Mouse (Mus musculus) neural tube, embryonic 11.5 days (tissue): ENCODE results near the gene Cdt1. TPM values are rescaled to one million over a fixed set of nuclear protein-coding genes. Genes with fewer than 3 reads are reported as not detected.
"Not testable (repeated sequence)": the region's sequence is repeated elsewhere in the genome, so short reads cannot be mapped to it uniquely, and the experiment has no call there.

Source experiments
- ATAC-seq: fragments of 200-750 bp; cut with Nextera tagmentation; 2 replicates; pipeline ENCODE4 v1.8.0; 2017; ENCODE audit warnings: moderate number of reproducible peaks, mild to moderate bottlenecking, moderate TSS enrichment, moderate library complexity; ENCODE audit not compliant: insufficient read depth, low FRiP score, low TSS enrichment
- DNase-seq: peaks from one replicate; pipeline ENCODE4 v3.0.0-alpha.2; 2015; ENCODE audit warnings: low spot score
- H3K27ac ChIP-seq: fragments of 300-500 bp; sonication (generic); 2 replicates; pipeline ENCODE4 v1.5.1; 2014; ENCODE audit warnings: low read depth, mild to moderate bottlenecking, low read length
- H3K27me3 ChIP-seq: fragments of 300-500 bp; sonication (generic); 2 replicates; pipeline ENCODE4 v1.6.1; 2014; ENCODE audit warnings: mild to moderate bottlenecking, low read length, mixed read lengths; ENCODE audit not compliant: control insufficient read depth, insufficient read depth
- H3K36me3 ChIP-seq: fragments of 300-500 bp; sonication (generic); 2 replicates; pipeline ENCODE4 v1.6.1; 2014; ENCODE audit warnings: mild to moderate bottlenecking, low read length, moderate library complexity, mixed read lengths; ENCODE audit not compliant: control insufficient read depth, insufficient read depth
- H3K4me1 ChIP-seq: fragments of 300-500 bp; sonication (generic); 2 replicates; pipeline ENCODE4 v1.6.1; 2014; ENCODE audit warnings: low read length, mixed read lengths; ENCODE audit not compliant: control insufficient read depth, insufficient read depth
- H3K4me2 ChIP-seq: fragments of 300-500 bp; sonication (generic); 2 replicates; pipeline ENCODE4 v1.6.1; 2014; ENCODE audit warnings: low read depth, mild to moderate bottlenecking, moderate library complexity
- H3K4me3 ChIP-seq: fragments of 300-500 bp; sonication (generic); 2 replicates; pipeline ENCODE4 v1.5.1; 2014; ENCODE audit warnings: low read depth, low read length
- H3K9ac ChIP-seq: fragments of 300-500 bp; sonication (generic); 2 replicates; pipeline ENCODE4 v1.6.1; 2014; ENCODE audit warnings: mild to moderate bottlenecking, low read length
- H3K9me3 ChIP-seq: fragments of 300-500 bp; sonication (generic); 2 replicates; pipeline ENCODE4 v1.6.1; 2016; ENCODE audit warnings: low read length; ENCODE audit not compliant: control insufficient read depth
- WGBS: fragments of 180-500 bp; shearing (Covaris S2); extraction: QIAGEN DNeasy Blood & Tissue Kit; methylation state at CpG from one replicate; pipeline ENCODE4 v1.1.7; 2014; 5-methylcytosine and 5-hydroxymethylcytosine counted together
- polyA plus RNA-seq: library from polyadenylated mRNA; unstranded; fragments of >200 nt; fragmentation: Nextera tagmentation; extraction: Ambion mirVana; gene quantifications from 2 replicates; pipeline ENCODE4 v1.2.1, GENCODE M21; 2014

The Cdt1 gene
- polyA plus RNA-seq, 1 experiment from 2014 or later = 37.1 TPM

- Histone ChIP-seq H3K36me3 (peaks cover 23% of the 10 kb centered on the region), H3K9ac (peak overlapping the region; percentile 85), H3K9me3 (no peaks in the 10 kb centered on the region), H3K4me1 (peaks cover 20% of the 10 kb centered on the region), H3K4me3 (peak overlapping the region; percentile 94), H3K27me3 (no peaks in the 10 kb centered on the region), H3K4me2 (peak overlapping the region; percentile 88), H3K27ac (no peak overlapping the region)
- 10% methylated on average over 10 of the region's 10 CpGs for WGBS
- DNase-seq (no peak), ATAC-seq (no peak)
Measured at GRCm38 (mm10) chr8:122568881-122569309, 1.1 kb downstream of the Cdt1 start.

- peaks cover 23% of the 10 kb centered on the region for H3K36me3 ChIP-seq
- DNase-seq = no peak
- no peaks in the 10 kb centered on the region for H3K27me3 ChIP-seq
- H3K4me1 ChIP-seq = peaks cover 20% of the 10 kb centered on the region
- no peak overlapping the region for H3K27ac ChIP-seq
- peak overlapping the region; percentile 88 for H3K4me2 ChIP-seq
- peak overlapping the region; percentile 85 for H3K9ac ChIP-seq
- ATAC-seq = no peak
- peak overlapping the region; percentile 94 for H3K4me3 ChIP-seq
- no peaks in the 10 kb centered on the region for H3K9me3 ChIP-seq
- WGBS = 69% methylated on average over 9 of the region's 9 CpGs
Measured at GRCm38 (mm10) chr8:122569329-122569728, 1.5 kb downstream of the Cdt1 start.

- H3K4me3 ChIP-seq = no peak overlapping the region
- H3K27ac ChIP-seq = no peak overlapping the region
- 98% methylated on average over 16 of the region's 16 CpGs for WGBS
- H3K36me3 ChIP-seq = peaks cover 23% of the 10 kb centered on the region
- DNase-seq (no peak), ATAC-seq (no peak)
- H3K9ac ChIP-seq = no peak overlapping the region
- H3K4me1 ChIP-seq = peaks cover 23% of the 10 kb centered on the region
- no peaks in the 10 kb centered on the region for H3K27me3 ChIP-seq
- no peak overlapping the region for H3K4me2 ChIP-seq
- no peaks in the 10 kb centered on the region for H3K9me3 ChIP-seq
Measured at GRCm38 (mm10) chr8:122569996-122570395, 2.2 kb downstream of the Cdt1 start.

GRCm38 (mm10) chr8:122571153-122571552 is 3.3 kb downstream of the Cdt1 start:
- no peak for ATAC-seq
- Histone ChIP-seq H3K27me3 (no peaks in the 10 kb centered on the region), H3K27ac (no peak overlapping the region), H3K4me2 (no peak overlapping the region), H3K4me3 (0 out of 2 replicates have a peak overlapping the region, but pooled peaks have one; percentile 6), H3K9me3 (no peaks in the 10 kb centered on the region), H3K4me1 (peaks cover 32% of the 10 kb centered on the region), H3K36me3 (peaks cover 23% of the 10 kb centered on the region), H3K9ac (no peak overlapping the region)
- 95% methylated on average over 11 of the region's 11 CpGs for WGBS
- no peak for DNase-seq

GRCm38 (mm10) chr8:122571750-122572267 is 4.0 kb downstream of the Cdt1 start:
- no peak overlapping the region for H3K4me2 ChIP-seq
- 93% methylated on average over 17 of the region's 17 CpGs for WGBS
- no peaks in the 10 kb centered on the region for H3K9me3 ChIP-seq
- H3K9ac ChIP-seq = no peak overlapping the region
- ATAC-seq (no peak), DNase-seq (no peak)
- H3K27ac ChIP-seq = no peak overlapping the region
- no peak overlapping the region for H3K4me3 ChIP-seq
- H3K4me1 ChIP-seq = peaks cover 30% of the 10 kb centered on the region
- peaks cover 23% of the 10 kb centered on the region for H3K36me3 ChIP-seq
- H3K27me3 ChIP-seq = no peaks in the 10 kb centered on the region

GRCm38 (mm10) chr8:122572751-122573150 is 4.9 kb downstream of the Cdt1 start:
- H3K4me2 ChIP-seq = no peak overlapping the region
- DNase-seq = no peak
- H3K9me3 ChIP-seq = no peaks in the 10 kb centered on the region
- peaks cover 28% of the 10 kb centered on the region for H3K4me1 ChIP-seq
- H3K27ac ChIP-seq = no peak overlapping the region
- WGBS = 95% methylated on average over 3 of the region's 3 CpGs
- peaks cover 23% of the 10 kb centered on the region for H3K36me3 ChIP-seq
- no peak overlapping the region for H3K4me3 ChIP-seq
- no peak for ATAC-seq
- no peak overlapping the region for H3K9ac ChIP-seq
- no peaks in the 10 kb centered on the region for H3K27me3 ChIP-seq

- H3K27me3 ChIP-seq, ATAC-seq, H3K4me3 ChIP-seq, H3K4me2 ChIP-seq, DNase-seq, H3K9me3 ChIP-seq, H3K9ac ChIP-seq: not testable (repeated sequence)
- H3K4me1 ChIP-seq = peaks cover 28% of the 10 kb centered on the region
- H3K36me3 ChIP-seq = peaks cover 23% of the 10 kb centered on the region
- 38% methylated on average over 4 of the region's 4 CpGs for WGBS
- 0 out of 2 replicates have a peak overlapping the region, but pooled peaks have one; percentile 20 for H3K27ac ChIP-seq
Measured at GRCm38 (mm10) chr8:122573176-122573575, 5.4 kb downstream of the Cdt1 start.

- no peak for DNase-seq
- peak overlapping the region; percentile 20; the same call in 1 of the 2 replicates for H3K27ac ChIP-seq
- 55% methylated on average over 9 of the region's 9 CpGs for WGBS
- peaks cover 28% of the 10 kb centered on the region for H3K4me1 ChIP-seq
- no peak overlapping the region for H3K4me2 ChIP-seq
- H3K9me3 ChIP-seq = no peaks in the 10 kb centered on the region
- H3K27me3 ChIP-seq = no peaks in the 10 kb centered on the region
- ATAC-seq = no peak
- H3K9ac ChIP-seq = no peak overlapping the region
- peaks cover 23% of the 10 kb centered on the region for H3K36me3 ChIP-seq
- H3K4me3 ChIP-seq = no peak overlapping the region
Measured at GRCm38 (mm10) chr8:122573577-122573976, 5.8 kb downstream of the Cdt1 start.

- H3K9ac ChIP-seq = no peak overlapping the region
- no peak overlapping the region for H3K4me3 ChIP-seq
- H3K9me3 ChIP-seq = no peaks in the 10 kb centered on the region
- ATAC-seq (no peak), DNase-seq (no peak)
- no peak overlapping the region for H3K4me2 ChIP-seq
- 39% methylated on average over 3 of the region's 3 CpGs for WGBS
- H3K27me3 ChIP-seq = no peaks in the 10 kb centered on the region
- H3K4me1 ChIP-seq = peaks cover 22% of the 10 kb centered on the region
- no peak overlapping the region for H3K27ac ChIP-seq
- H3K36me3 ChIP-seq = peaks cover 23% of the 10 kb centered on the region
Measured at GRCm38 (mm10) chr8:122574264-122574663, 6.4 kb downstream of the Cdt1 start.
